Mouse (Mus musculus): ENCODE data around the gene Sufu. TPM values are rescaled to one million over a fixed set of nuclear protein-coding genes. Genes with fewer than 3 reads are reported as not detected.

Gene Sufu
- total and polyA plus RNA-seq, 3 experiments, result 11.4 to 42.5 TPM; not detected in 1

- no peak overlapping the region for H3K27ac ChIP-seq (ENCODE audit: control insufficient read depth, low read depth, low read length)
These were observed 86.3 kb downstream of the Sufu start for GRCm38 (mm10) chr19:46482896-46483516.

GRCm38 (mm10) chr19:46483701-46484328 lies 87.1 kb downstream of the Sufu start:
- H3K79me2 ChIP-seq (ENCODE audit: control insufficient read depth, insufficient read depth, low read length, poor library complexity), result no peaks in the 10 kb centered on the region
- TF ChIP-seq TCF12 (IDR thresholded peaks at IDR 0.05; ENCODE audit: low read depth, low read length) (no peak), ZKSCAN1 (IDR thresholded peaks at IDR 0.05; ENCODE audit: low read depth, low read length) (no peak), JUND (IDR thresholded peaks at IDR 0.05; ENCODE audit: low read depth, low read length) (no peak), POLR2A (IDR thresholded peaks at IDR 0.05; ENCODE audit: control insufficient read depth in 1 of 2, insufficient read depth in 1 of 2, low read depth in 1 of 2, low read length in 2 of 2, poor library complexity in 1 of 2) (no peak), ETS1 (IDR thresholded peaks at IDR 0.05; ENCODE audit: low read depth, low read length) (no peak), E2F4 (IDR thresholded peaks at IDR 0.05; ENCODE audit: borderline replicate concordance, low read depth, low read length) (no peak), USF1 (IDR thresholded peaks at IDR 0.05; ENCODE audit: low read depth, low read length) (no peak), POLR2AphosphoS5 (IDR thresholded peaks at IDR 0.05; ENCODE audit: borderline replicate concordance, low read depth, low read length) (no peak), GATA1 (IDR thresholded peaks at IDR 0.05; ENCODE audit: low read depth, low read length) (no peak), KAT2A (conservative IDR thresholded peaks at IDR 0.05; ENCODE audit: low read depth, low read length) (no peak), MAZ (IDR thresholded peaks at IDR 0.05; ENCODE audit: low read depth, low read length) (no peak), GABPA (IDR thresholded peaks at IDR 0.05; ENCODE audit: low read depth, low read length) (no peak), ELF1 (IDR thresholded peaks at IDR 0.05; ENCODE audit: low read depth, low read length) (no peak), NELFE (IDR thresholded peaks at IDR 0.05; ENCODE audit: low read depth, low read length) (no peak), ZNF384 (IDR thresholded peaks at IDR 0.05; ENCODE audit: low read depth, low read length) (no peak), BHLHE40 (IDR thresholded peaks at IDR 0.05; ENCODE audit: borderline replicate concordance, low read depth, low read length) (no peak)
- no peak overlapping the region for H3K4me3 ChIP-seq (ENCODE audit: control insufficient read depth in 1 of 2, insufficient read depth in 1 of 2, low read depth in 2 of 2, low read length in 2 of 2)
- no peak overlapping the region for H3K9ac ChIP-seq (ENCODE audit: control insufficient read depth, low read depth, low read length, poor library complexity, severe bottlenecking)
- peaks cover 0 to 6% of the 10 kb centered on the region in 2 experiments; a peak in 3 of 4 replicates for H3K36me3 ChIP-seq (ENCODE audit: control insufficient read depth in 1 of 2, insufficient read depth in 2 of 2, low read length in 2 of 2)
- peaks cover 0 to 7% of the 10 kb centered on the region in 2 experiments; a peak in 2 of 4 replicates for H3K4me1 ChIP-seq (ENCODE audit: control insufficient read depth in 1 of 2, insufficient read depth in 2 of 2, low read length in 2 of 2)
- DNase-seq (ENCODE audit: low read depth, low spot score), result no peak
- H3K27me3 ChIP-seq (ENCODE audit: control insufficient read depth in 1 of 2, insufficient read depth in 2 of 2, low read length in 2 of 2), result no peaks in the 10 kb centered on the region
- no peaks in the 10 kb centered on the region for H3K9me3 ChIP-seq (replicated peaks; ENCODE audit: insufficient read depth, low read length)
- H3K27ac ChIP-seq (ENCODE audit: control insufficient read depth, low read depth, low read length), result no peak overlapping the region

More at GRCm38 (mm10) chr19:46482896-46483516, 86.3 kb downstream of the Sufu start:
- TF ChIP-seq CTCF (IDR thresholded peaks at IDR 0.05 in 2 of 3, conservative IDR thresholded peaks at IDR 0.05 in 1 of 3; ENCODE audit: control insufficient read depth in 1 of 3, insufficient read depth in 1 of 3, low read depth in 2 of 3, low read length in 3 of 3, poor library complexity in 1 of 3, severe bottlenecking in 1 of 3) (peak in 2 of 3 experiments; percentile 27 to 46; a peak in 4 of 6 replicates), GABPA (IDR thresholded peaks at IDR 0.05; ENCODE audit: low read depth, low read length) (no peak)
- no peaks in the 10 kb centered on the region for H3K79me2 ChIP-seq (ENCODE audit: control insufficient read depth, insufficient read depth, low read length, poor library complexity)
- H3K27me3 ChIP-seq (ENCODE audit: control insufficient read depth in 1 of 2, insufficient read depth in 2 of 2, low read length in 2 of 2), result no peaks in the 10 kb centered on the region
- DNase-seq (ENCODE audit: low read depth, low spot score), result no peak
- no peak overlapping the region for H3K4me3 ChIP-seq (ENCODE audit: control insufficient read depth in 1 of 2, insufficient read depth in 1 of 2, low read depth in 2 of 2, low read length in 2 of 2)
- no peak overlapping the region for H3K9ac ChIP-seq (ENCODE audit: control insufficient read depth, low read depth, low read length, poor library complexity, severe bottlenecking)
- H3K4me1 ChIP-seq (ENCODE audit: control insufficient read depth in 1 of 2, insufficient read depth in 2 of 2, low read length in 2 of 2), result peaks cover 0 to 15% of the 10 kb centered on the region in 2 experiments; a peak in 3 of 4 replicates
- no peaks in the 10 kb centered on the region for H3K9me3 ChIP-seq (replicated peaks; ENCODE audit: insufficient read depth, low read length)
- H3K36me3 ChIP-seq (ENCODE audit: control insufficient read depth in 1 of 2, insufficient read depth in 2 of 2, low read length in 2 of 2), result peaks cover 0 to 13% of the 10 kb centered on the region in 2 experiments; a peak in 3 of 4 replicates
